Mouse (Mus musculus) midbrain, embryonic 14.5 days (tissue): Measurements from ENCODE around the gene Tmem63b. TPM values are rescaled to one million over a fixed set of nuclear protein-coding genes. Genes with fewer than 3 reads are reported as not detected.
"Not testable (repeated sequence)": the region's sequence is repeated elsewhere in the genome, so short reads cannot be mapped to it uniquely, and the experiment has no call there.

Experiments
- ATAC-seq: fragments of 200-750 bp; cut with Nextera tagmentation; 2 replicates; pipeline ENCODE4 v1.8.0; 2017; ENCODE audit warnings: moderate number of reproducible peaks, moderate library complexity; ENCODE audit not compliant: low FRiP score, low TSS enrichment
- DNase-seq: peaks from one replicate; pipeline ENCODE4 v3.0.0-alpha.2; 2015
- H3K27ac ChIP-seq: fragments of 300-500 bp; sonication (generic); replicated peaks from 2 replicates; pipeline ENCODE4 v1.5.1; 2014; ENCODE audit warnings: mild to moderate bottlenecking, low read depth, low read length, moderate library complexity
- H3K27me3 ChIP-seq: fragments of 300-500 bp; sonication (generic); 2 replicates; pipeline ENCODE4 v1.6.1; 2014; ENCODE audit warnings: low read length, control low read depth, mixed read lengths; ENCODE audit not compliant: control insufficient read depth, insufficient read depth
- H3K36me3 ChIP-seq: fragments of 300-500 bp; sonication (generic); 2 replicates; pipeline ENCODE4 v1.6.1; 2014; ENCODE audit warnings: low read length, control low read depth; ENCODE audit not compliant: control insufficient read depth, insufficient read depth
- H3K4me1 ChIP-seq: fragments of 300-500 bp; sonication (generic); 2 replicates; pipeline ENCODE4 v1.6.1; 2014; ENCODE audit warnings: mild to moderate bottlenecking, antibody characterized with exemption, low read length, control low read depth; ENCODE audit not compliant: control insufficient read depth, insufficient read depth
- H3K4me2 ChIP-seq: fragments of 300-500 bp; sonication (generic); 2 replicates; pipeline ENCODE4 v1.6.1; 2014; ENCODE audit warnings: mild to moderate bottlenecking, low read length, moderate library complexity
- H3K4me3 ChIP-seq: fragments of 300-500 bp; sonication (generic); replicated peaks from 2 replicates; pipeline ENCODE4 v1.5.1; 2014; ENCODE audit warnings: low read depth, low read length
- H3K9ac ChIP-seq: fragments of 300-500 bp; sonication (generic); replicated peaks from 2 replicates; pipeline ENCODE4 v1.6.1; 2014; ENCODE audit warnings: mild to moderate bottlenecking, low read length, moderate library complexity
- H3K9me3 ChIP-seq: fragments of 300-500 bp; sonication (generic); 2 replicates; pipeline ENCODE4 v1.6.1; 2016; ENCODE audit warnings: low read length, control low read depth, mixed read lengths; ENCODE audit not compliant: control insufficient read depth
- WGBS: fragments of 180-500 bp; shearing (Covaris S2); extraction: QIAGEN DNeasy Blood & Tissue Kit; methylation state at CpG from one replicate; pipeline ENCODE4 v1.1.7; 2014; 5-methylcytosine and 5-hydroxymethylcytosine counted together
- polyA plus RNA-seq: library from polyadenylated mRNA; unstranded; fragments of >200 nt; fragmentation: Nextera tagmentation; extraction: Ambion mirVana; gene quantifications from 2 replicates; pipeline ENCODE4 v1.2.1, GENCODE M21; 2014

The Tmem63b gene
- polyA plus RNA-seq, 1 experiment from 2014 or later, result 123 TPM

GRCm38 (mm10) chr17:45629861-45630694, 56.6 kb downstream of the Tmem63b start:
- DNase-seq (peak; percentile 87), ATAC-seq (peak; percentile 79)
- H3K27ac ChIP-seq, result peak overlapping the region; percentile 60
- no peaks in the 10 kb centered on the region for H3K27me3 ChIP-seq
- H3K4me2 ChIP-seq, result peak overlapping the region; percentile 74
- no peaks in the 10 kb centered on the region for H3K9me3 ChIP-seq
- H3K4me3 ChIP-seq, result peak overlapping the region; percentile 46
- H3K4me1 ChIP-seq, result 0 out of 2 replicates have a peak, but pooled peaks cover 5% of the 10 kb centered on the region
- peak overlapping the region; percentile 58 for H3K9ac ChIP-seq
- H3K36me3 ChIP-seq, result no peaks in the 10 kb centered on the region
- 1% methylated on average over 34 of the region's 34 CpGs for WGBS

GRCm38 (mm10) chr17:45628885-45629855, 57.5 kb downstream of the Tmem63b start:
- peak overlapping the region; percentile 58; the same call in 1 of the 2 replicates for H3K9ac ChIP-seq
- ATAC-seq (no peak), DNase-seq (no peak)

GRCm38 (mm10) chr17:45628160-45628559, 58.5 kb downstream of the Tmem63b start:
- ATAC-seq (no peak), DNase-seq (no peak)
- H3K9ac ChIP-seq, result no peak overlapping the region
- H3K27ac ChIP-seq, result no peak overlapping the region
- H3K4me3 ChIP-seq, result no peak overlapping the region
- H3K36me3 ChIP-seq, result no peaks in the 10 kb centered on the region
- 0 out of 2 replicates have a peak, but pooled peaks cover 5% of the 10 kb centered on the region for H3K4me1 ChIP-seq
- no peaks in the 10 kb centered on the region for H3K9me3 ChIP-seq
- 16% methylated on average over 3 of the region's 3 CpGs for WGBS
- H3K4me2 ChIP-seq, result no peak overlapping the region
- no peaks in the 10 kb centered on the region for H3K27me3 ChIP-seq

More at GRCm38 (mm10) chr17:45628885-45629855, 57.5 kb downstream of the Tmem63b start:
- Histone ChIP-seq H3K4me1 (0 out of 2 replicates have a peak, but pooled peaks cover 5% of the 10 kb centered on the region), H3K36me3 (no peaks in the 10 kb centered on the region), H3K27ac (peak overlapping the region; percentile 60; the same call in 1 of the 2 replicates), H3K9me3 (no peaks in the 10 kb centered on the region), H3K4me3 (peak overlapping the region; percentile 46), H3K4me2 (peak overlapping the region; percentile 74), H3K27me3 (no peaks in the 10 kb centered on the region)
- WGBS, result 61% methylated on average over 13 of the region's 13 CpGs

GRCm38 (mm10) chr17:45626577-45627134, 60.0 kb downstream of the Tmem63b start:
- Histone ChIP-seq H3K27ac (no peak overlapping the region), H3K4me2 (no peak overlapping the region; the same call in 1 of the 2 replicates), H3K4me1 (0 out of 2 replicates have a peak, but pooled peaks cover 5% of the 10 kb centered on the region), H3K27me3 (no peaks in the 10 kb centered on the region), H3K36me3 (no peaks in the 10 kb centered on the region), H3K9me3 (no peaks in the 10 kb centered on the region), H3K4me3 (no peak overlapping the region), H3K9ac (no peak overlapping the region)
- WGBS, result 19% methylated on average over 15 of the region's 15 CpGs
- ATAC-seq, result no peak
- DNase-seq, result peak; percentile 92

- not testable (repeated sequence) for H3K4me1 ChIP-seq, H3K9ac ChIP-seq, H3K9me3 ChIP-seq, H3K27me3 ChIP-seq, H3K4me2 ChIP-seq, H3K36me3 ChIP-seq, H3K27ac ChIP-seq, DNase-seq, H3K4me3 ChIP-seq, ATAC-seq
- 93% methylated on average over 8 of the region's 8 CpGs for WGBS
Observed at GRCm38 (mm10) chr17:45623425-45623824, 63.3 kb downstream of the Tmem63b start.

- H3K9me3 ChIP-seq, result no peaks in the 10 kb centered on the region
- WGBS, result 33% methylated on average over 20 of the region's 20 CpGs
- no peaks in the 10 kb centered on the region for H3K36me3 ChIP-seq
- H3K4me3 ChIP-seq, result no peak overlapping the region
- no peak overlapping the region for H3K9ac ChIP-seq
- H3K4me1 ChIP-seq, result no peaks in the 10 kb centered on the region
- no peaks in the 10 kb centered on the region for H3K27me3 ChIP-seq
- DNase-seq (no peak), ATAC-seq (no peak)
- peak overlapping the region; percentile 17 for H3K4me2 ChIP-seq
- no peak overlapping the region for H3K27ac ChIP-seq
Observed at GRCm38 (mm10) chr17:45619386-45620256, 67.1 kb downstream of the Tmem63b start.

- H3K9ac ChIP-seq, result no peak overlapping the region
- no peaks in the 10 kb centered on the region for H3K9me3 ChIP-seq
- no peaks in the 10 kb centered on the region for H3K4me1 ChIP-seq
- DNase-seq, result no peak
- 17% methylated on average over 8 of the region's 8 CpGs for WGBS
- H3K4me3 ChIP-seq, result no peak overlapping the region
- no peaks in the 10 kb centered on the region for H3K27me3 ChIP-seq
- H3K36me3 ChIP-seq, result no peaks in the 10 kb centered on the region
- H3K27ac ChIP-seq, result no peak overlapping the region
- H3K4me2 ChIP-seq, result peak overlapping the region; percentile 17
- ATAC-seq, result no peak
Observed at GRCm38 (mm10) chr17:45618941-45619385, 67.7 kb downstream of the Tmem63b start.
